Mouse (Mus musculus) CH12.LX (cell line): ENCODE measurements around the gene Cacna1h.
A peak's percentile ranks its signal among the peaks of the same experiment; 100 is the strongest.

Source experiments
- CTCF ChIP-seq, 2 experiments: IDR thresholded peaks in 1 of 2; conservative IDR thresholded peaks in 1 of 2; 2 replicates each; pipeline ENCODE4 v1.5.1; 2011 to 2012; ENCODE audit warnings: low read depth in 2 of 2, low read length in 2 of 2, improper control_type of control experiment in 1 of 2, inconsistent platforms in 1 of 2, mild to moderate bottlenecking in 1 of 2, moderate library complexity in 1 of 2
- E2F4 ChIP-seq: IDR thresholded peaks from 2 replicates; pipeline ENCODE4 v1.6.1; 2011; ENCODE audit warnings: low read depth, low read length, improper control_type of control experiment; ENCODE audit not compliant: insufficient replicate concordance
- ELF1 ChIP-seq: IDR thresholded peaks from 2 replicates; pipeline ENCODE4 v1.6.1; 2014; ENCODE audit warnings: low read depth, mild to moderate bottlenecking, inconsistent platforms, low read length, improper control_type of control experiment
- EP300 ChIP-seq: IDR thresholded peaks from 2 replicates; pipeline ENCODE4 v1.6.1; 2011; ENCODE audit warnings: low read length, improper control_type of control experiment
- ETS1 ChIP-seq: conservative IDR thresholded peaks from 2 replicates; pipeline ENCODE4 v1.6.1; 2012; ENCODE audit warnings: low read depth, mild to moderate bottlenecking, inconsistent platforms, low read length, improper control_type of control experiment, moderate library complexity
- GABPA ChIP-seq: IDR thresholded peaks from 2 replicates; pipeline ENCODE4 v1.6.1; 2012; ENCODE audit warnings: low read depth, low read length, improper control_type of control experiment, inconsistent platforms; ENCODE audit not compliant: insufficient replicate concordance
- HCFC1 ChIP-seq: IDR thresholded peaks from 2 replicates; pipeline ENCODE4 v1.6.1; 2012; ENCODE audit warnings: low read depth, mild to moderate bottlenecking, inconsistent platforms, low read length, improper control_type of control experiment
- MAX ChIP-seq: IDR thresholded peaks from 2 replicates; pipeline ENCODE4 v1.6.1; 2011; ENCODE audit warnings: low read length, improper control_type of control experiment
- POLR2A ChIP-seq: IDR thresholded peaks from 2 replicates; pipeline ENCODE4 v1.6.1; 2011; ENCODE audit warnings: low read depth, mild to moderate bottlenecking, improper control_type of control experiment, low read length
- POLR2AphosphoS2 ChIP-seq: IDR thresholded peaks from 2 replicates; pipeline ENCODE4 v1.6.1; 2011; ENCODE audit warnings: low read depth, low read length, improper control_type of control experiment
- SIN3A ChIP-seq: IDR thresholded peaks from 2 replicates; pipeline ENCODE4 v1.6.1; 2012; ENCODE audit warnings: low read length, improper control_type of control experiment, inconsistent platforms
- SMC3 ChIP-seq: IDR thresholded peaks from 2 replicates; pipeline ENCODE4 v1.6.1; 2011; ENCODE audit warnings: low read depth, low read length, improper control_type of control experiment
- ZC3H11A ChIP-seq: IDR thresholded peaks from 2 replicates; pipeline ENCODE4 v1.6.1; 2012; ENCODE audit warnings: low read depth, mild to moderate bottlenecking, inconsistent platforms, low read length, improper control_type of control experiment
- ZNF384 ChIP-seq: IDR thresholded peaks from 2 replicates; pipeline ENCODE4 v1.6.1; 2012; ENCODE audit warnings: low read depth, low read length, improper control_type of control experiment, inconsistent platforms

GRCm38 (mm10) chr17:25333943-25334342 lies 99.6 kb downstream of the Cacna1h start:
- no peak for TF ChIP-seq E2F4
- TF ChIP-seq POLR2AphosphoS2: no peak
- TF ChIP-seq ZNF384: no peak
- peak; percentile 90 to 96 for TF ChIP-seq CTCF (conservative IDR thresholded peaks at IDR 0.05 in 1 of 2, IDR thresholded peaks at IDR 0.05 in 1 of 2; ENCODE audit: low read depth in 2 of 2, low read length in 2 of 2)
- no peak for TF ChIP-seq HCFC1
- TF ChIP-seq ELF1: no peak
- no peak for TF ChIP-seq POLR2A
- no peak for TF ChIP-seq GABPA
- TF ChIP-seq SIN3A: no peak
- TF ChIP-seq EP300: no peak
- peak; percentile 89 for TF ChIP-seq SMC3
- TF ChIP-seq ZC3H11A: 0 out of 2 replicates have a peak, but pooled peaks have one; percentile 4
- no peak for TF ChIP-seq ETS1
- TF ChIP-seq MAX: no peak
